In genomic region chr8:71580201-71580600, GRCm38 (mm10) we compare ENCODE assay signal across 15 mouse cellular contexts. TPM values are rescaled to one million over a fixed set of nuclear protein-coding genes. Genes with fewer than 3 reads are reported as not detected.
DNase-seq lines count a peak whose midpoint lies in the region; ATAC-seq and TF ChIP-seq lines count a peak whose summit lies in the region.
"Had no signal": no experiment of that assay in that cellular context is flagged by ENCODE, and none has a peak within 500 bp of the region (broad histone marks: within the 10 kb centered on the region; RNA-seq: fewer than 3 reads in every experiment).

No protein-coding gene starts in this region.

- no peak for TF ChIP-seq EP300 in stomach, postnatal 0 days (optimal IDR thresholded peaks at IDR 0.05)

- H3K9me3 ChIP-seq in stomach, embryonic 16.5 days (replicated peaks; ENCODE audit: control insufficient read depth, low read length): no peaks in the 10 kb centered on the region
- no peaks in the 10 kb centered on the region for H3K9me3 ChIP-seq in stomach, postnatal 0 days (ENCODE audit: control insufficient read depth, low read length)
- H3K9me3 ChIP-seq: heart, embryonic 13.5 days; lung, embryonic 15.5 days had no signal

- no peak for ATAC-seq in stomach, embryonic 16.5 days (ENCODE audit: insufficient read depth, low FRiP score)
- no peak for ATAC-seq in stomach, postnatal 0 days (ENCODE audit: low FRiP score, low TSS enrichment)
- ATAC-seq: CD4-positive, CD25-positive, alpha-beta regulatory T cell, adult 4 months had no signal

- H3K4me1 ChIP-seq in stomach, embryonic 16.5 days (ENCODE audit: control insufficient read depth, insufficient read depth, low read length): no peaks in the 10 kb centered on the region
- no peaks in the 10 kb centered on the region; the same call in 1 of the 2 replicates for H3K4me1 ChIP-seq in stomach, postnatal 0 days (replicated peaks; ENCODE audit: control insufficient read depth, insufficient read depth)
- H3K4me1 ChIP-seq: lung, embryonic 15.5 days had no signal

- intact Hi-C loops in gastrocnemius, adult 2 months (cut with DNase I): no loop called here

- H3K27me3 ChIP-seq in stomach, embryonic 16.5 days (ENCODE audit: control insufficient read depth, insufficient read depth, low read length): no peaks in the 10 kb centered on the region
- H3K27me3 ChIP-seq in stomach, postnatal 0 days (ENCODE audit: control insufficient read depth, insufficient read depth, low read length): no peaks in the 10 kb centered on the region
- H3K27me3 ChIP-seq: lung, embryonic 15.5 days had no signal

- 55% methylated on average over 9 of the region's 9 CpGs for WGBS in stomach, embryonic 16.5 days
- 46% methylated on average over 9 of the region's 9 CpGs for WGBS in stomach, postnatal 0 days

- H3K36me3 ChIP-seq in stomach, embryonic 16.5 days (ENCODE audit: control insufficient read depth, insufficient read depth, low read length): peaks cover 5% of the 10 kb centered on the region
- H3K36me3 ChIP-seq in stomach, postnatal 0 days (ENCODE audit: control insufficient read depth, insufficient read depth, low read length): no peaks in the 10 kb centered on the region; the same call in 1 of the 2 replicates

- TF ChIP-seq CTCF in gastrocnemius, adult 2 months (IDR thresholded peaks at IDR 0.05): no peak
- TF ChIP-seq CTCF in stomach, postnatal 0 days (IDR thresholded peaks at IDR 0.05; ENCODE audit: low read depth): no peak

- H3K4me2 ChIP-seq in stomach, embryonic 16.5 days (ENCODE audit: low read depth, low read length): no peak overlapping the region
- no peak overlapping the region for H3K4me2 ChIP-seq in stomach, postnatal 0 days (replicated peaks; ENCODE audit: low read depth)
- H3K4me2 ChIP-seq: heart, embryonic 13.5 days; lung, embryonic 15.5 days had no signal

- no peak overlapping the region for H3K4me3 ChIP-seq in gastrocnemius, adult 2 months
- H3K4me3 ChIP-seq in stomach, embryonic 16.5 days (replicated peaks; ENCODE audit: low read length): no peak overlapping the region
- no peak overlapping the region for H3K4me3 ChIP-seq in stomach, postnatal 0 days (ENCODE audit: low read depth, low read length)
- H3K4me3 ChIP-seq: heart, embryonic 13.5 days; lung, embryonic 15.5 days had no signal

- H3K9ac ChIP-seq in stomach, embryonic 16.5 days (ENCODE audit: low read length): no peak overlapping the region
- H3K9ac ChIP-seq in stomach, postnatal 0 days (ENCODE audit: low read length): no peak overlapping the region; the same call in 1 of the 2 replicates
- H3K9ac ChIP-seq: heart, embryonic 13.5 days; lung, embryonic 15.5 days had no signal

- H3K27ac ChIP-seq in gastrocnemius, adult 2 months: peak overlapping the region; percentile 73; the same call in 1 of the 2 replicates
- peak overlapping the region; percentile 58; the same call in 1 of the 2 replicates for H3K27ac ChIP-seq in stomach, embryonic 16.5 days (ENCODE audit: low read length)
- no peak overlapping the region for H3K27ac ChIP-seq in stomach, postnatal 0 days (replicated peaks)
- H3K27ac ChIP-seq: heart, embryonic 13.5 days; kidney, postnatal 0 days; lung, embryonic 15.5 days had no signal

- DNase-seq in gastrocnemius, adult 2 months: no peak
- DNase-seq in gastrocnemius, postnatal 25 days: no peak
- DNase-seq in stomach, postnatal 0 days (ENCODE audit: low spot score): no peak
- peak; percentile 49 for DNase-seq in fibroblast of lung, adult 2 months (ENCODE audit: low read depth)
- no peak for DNase-seq in ovary, postnatal 36 days (ENCODE audit: low spot score)
- no peak for DNase-seq in urinary bladder, postnatal 14 days (ENCODE audit: low spot score)
- DNase-seq in layer of hippocampus, adult 11-12 months (ENCODE audit: low spot score): no peak
- DNase-seq: layer of hippocampus, postnatal 36 days had no signal

RNA-seq across cellular contexts. Expression of gene Slc27a1, which starts 11.5 kb away (rescaled TPM):
- total RNA-seq in gastrocnemius, adult 2 months (2021): 100 to 1,000 TPM in 1 of 2 experiments, 10 to 100 TPM in 1; 57.2 to 116 TPM
- total RNA-seq in gastrocnemius, postnatal 25 days (2021): 10 to 100 TPM; 62.6 to 62.9 TPM
- polyA plus RNA-seq in stomach, embryonic 16.5 days (2015; fragmentation: Nextera tagmentation; extraction: Ambion mirVana): 35.2 and 41.4 TPM in 2 replicates
- polyA plus RNA-seq in stomach, postnatal 0 days (2015; fragmentation: Nextera tagmentation; extraction: Ambion mirVana): 26.5 and 27.4 TPM in 2 replicates

RNA-seq across cellular contexts. Expression of gene Pgls, which starts 11.8 kb away (rescaled TPM):
- total RNA-seq in gastrocnemius, adult 2 months (2021): 10 to 100 TPM; 19.3 to 28.6 TPM
- total RNA-seq in gastrocnemius, postnatal 25 days (2021): 10 to 100 TPM; 26.3 to 26.9 TPM
- polyA plus RNA-seq in stomach, embryonic 16.5 days (2015; fragmentation: Nextera tagmentation; extraction: Ambion mirVana): 200 and 206 TPM in 2 replicates
- polyA plus RNA-seq in stomach, postnatal 0 days (2015; fragmentation: Nextera tagmentation; extraction: Ambion mirVana): 221 and 223 TPM in 2 replicates

RNA-seq across cellular contexts. Expression of gene Nxnl1, which starts 13.8 kb away (rescaled TPM):
- not detected for total RNA-seq in gastrocnemius, adult 2 months (2021)
- total RNA-seq in gastrocnemius, postnatal 25 days (2021): under 1 TPM in 1 of 2 experiments, not detected in 1; 0.24 TPM
- 0.08 TPM in 1 of 2 replicates, not detected in the other for polyA plus RNA-seq in stomach, embryonic 16.5 days (2015; fragmentation: Nextera tagmentation; extraction: Ambion mirVana)
- 0.04 and 0.05 TPM in 2 replicates for polyA plus RNA-seq in stomach, postnatal 0 days (2015; fragmentation: Nextera tagmentation; extraction: Ambion mirVana)
- total RNA-seq: layer of hippocampus, postnatal 36 days had no signal
- polyA plus RNA-seq: CD4-positive, CD25-positive, alpha-beta regulatory T cell, adult 4 months; heart, embryonic 13.5 days; limb, embryonic 14.5 days; lung, embryonic 15.5 days had no signal

RNA-seq across cellular contexts. Expression of gene Fam129c, which starts 17.2 kb away (rescaled TPM):
- total RNA-seq in gastrocnemius, adult 2 months (2021): 1 to 10 TPM in 1 of 2 experiments, under 1 TPM in 1; 0.79 to 1.4 TPM
- total RNA-seq in gastrocnemius, postnatal 25 days (2021): under 1 TPM; 0.29 to 0.38 TPM
- 3.2 and 4.0 TPM in 2 replicates for polyA plus RNA-seq in stomach, embryonic 16.5 days (2015; fragmentation: Nextera tagmentation; extraction: Ambion mirVana)
- polyA plus RNA-seq in stomach, postnatal 0 days (2015; fragmentation: Nextera tagmentation; extraction: Ambion mirVana): 0.99 and 1.4 TPM in 2 replicates

RNA-seq across cellular contexts. Expression of gene Tmem221, which starts 21.5 kb away (rescaled TPM):
- not detected for total RNA-seq in gastrocnemius, adult 2 months (2021)
- total RNA-seq in gastrocnemius, postnatal 25 days (2021): not detected
- polyA plus RNA-seq in stomach, embryonic 16.5 days (2015; fragmentation: Nextera tagmentation; extraction: Ambion mirVana): 2.9 and 3.2 TPM in 2 replicates
- 1.0 and 1.4 TPM in 2 replicates for polyA plus RNA-seq in stomach, postnatal 0 days (2015; fragmentation: Nextera tagmentation; extraction: Ambion mirVana)
- total RNA-seq: gastrocnemius, adult 8-10 months; layer of hippocampus, postnatal 36 days had no signal
